Mouse (Mus musculus) liver, postnatal 0 days (tissue): ENCODE measurements around the gene B230307C23Rik.
"Not testable (repeated sequence)": the region's sequence is repeated elsewhere in the genome, so short reads cannot be mapped to it uniquely, and the experiment has no call there.

ENCODE experiments used
- CTCF ChIP-seq: sonication (generic); IDR thresholded peaks from 2 replicates; pipeline ENCODE4 v1.5.1; 2016; ENCODE audit warnings: antibody characterized with exemption, low read depth
- EP300 ChIP-seq: IDR thresholded peaks from 2 replicates; pipeline ENCODE4 v1.6.1; 2016; ENCODE audit warnings: antibody characterized with exemption, low read depth, mild to moderate bottlenecking

DNA sequence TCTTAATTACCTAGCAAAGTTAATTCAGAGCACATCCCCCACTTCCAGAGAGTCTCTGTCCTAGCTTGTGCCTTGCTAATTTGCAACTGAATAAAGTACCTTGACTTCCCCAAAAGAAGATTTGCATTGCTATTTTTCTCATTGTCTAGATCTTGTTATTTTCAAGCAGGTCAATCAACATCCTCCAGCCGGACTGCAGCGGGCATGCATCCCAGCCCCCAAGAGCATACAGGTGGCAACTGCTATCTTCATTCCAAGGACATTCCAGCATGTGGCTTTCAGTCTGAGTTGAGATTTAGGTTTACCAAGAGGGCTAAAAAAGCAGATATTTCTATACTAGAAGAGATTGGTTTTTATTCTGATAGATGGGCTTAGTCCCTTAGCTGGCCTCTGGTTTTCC, 37.9 kb downstream of the B230307C23Rik start:
- TF ChIP-seq CTCF, EP300: not testable (repeated sequence)
